Mouse (Mus musculus): Measurements from ENCODE around the gene Serpinb8. TPM values are rescaled to one million over a fixed set of nuclear protein-coding genes. Genes with fewer than 3 reads are reported as not detected.

The Serpinb8 gene
- polyA plus RNA-seq, 1 experiment from 2014 or later: 0.36 TPM

GRCm38 (mm10) chr1:107592644-107593043, 2.8 kb downstream of the Serpinb8 start:
- no peak overlapping the region for H3K9ac ChIP-seq (replicated peaks)
- H3K4me3 ChIP-seq (replicated peaks): no peak overlapping the region
- 75% methylated on average over 3 of the region's 3 CpGs for WGBS
- no peaks in the 10 kb centered on the region for H3K4me1 ChIP-seq (replicated peaks)
- H3K4me2 ChIP-seq (replicated peaks): no peak overlapping the region
- no peak overlapping the region for H3K27ac ChIP-seq
- H3K27me3 ChIP-seq: no peaks in the 10 kb centered on the region
- no peak for ATAC-seq
- H3K9me3 ChIP-seq: no peaks in the 10 kb centered on the region
- H3K36me3 ChIP-seq: no peaks in the 10 kb centered on the region

- WGBS: 90% methylated on average over 2 of the region's 2 CpGs
- no peaks in the 10 kb centered on the region for H3K27me3 ChIP-seq
- H3K4me3 ChIP-seq (replicated peaks): no peak overlapping the region
- H3K36me3 ChIP-seq: no peaks in the 10 kb centered on the region
- H3K9me3 ChIP-seq: no peaks in the 10 kb centered on the region
- ATAC-seq: no peak
- no peak overlapping the region for H3K27ac ChIP-seq
- no peak overlapping the region for H3K9ac ChIP-seq (replicated peaks)
- H3K4me2 ChIP-seq (replicated peaks): no peak overlapping the region
- no peaks in the 10 kb centered on the region for H3K4me1 ChIP-seq (replicated peaks)
Observed at GRCm38 (mm10) chr1:107593469-107593868, 3.7 kb downstream of the Serpinb8 start.

GRCm38 (mm10) chr1:107596874-107597273, 7.1 kb downstream of the Serpinb8 start:
- Histone ChIP-seq H3K4me1 (replicated peaks) (no peaks in the 10 kb centered on the region), H3K4me3 (replicated peaks) (no peak overlapping the region), H3K27ac (no peak overlapping the region), H3K36me3 (no peaks in the 10 kb centered on the region), H3K9me3 (no peaks in the 10 kb centered on the region), H3K4me2 (replicated peaks) (no peak overlapping the region), H3K9ac (replicated peaks) (no peak overlapping the region), H3K27me3 (no peaks in the 10 kb centered on the region)
- ATAC-seq: no peak

GRCm38 (mm10) chr1:107598476-107598875, 8.7 kb downstream of the Serpinb8 start:
- Histone ChIP-seq H3K4me1 (replicated peaks) (no peaks in the 10 kb centered on the region), H3K4me2 (replicated peaks) (no peak overlapping the region), H3K9me3 (no peaks in the 10 kb centered on the region), H3K4me3 (replicated peaks) (no peak overlapping the region), H3K9ac (replicated peaks) (no peak overlapping the region), H3K27me3 (no peaks in the 10 kb centered on the region), H3K36me3 (no peaks in the 10 kb centered on the region), H3K27ac (no peak overlapping the region)
- ATAC-seq: no peak

GRCm38 (mm10) chr1:107608942-107609341, 19.1 kb downstream of the Serpinb8 start:
- 79% methylated on average over 1 of the region's 1 CpGs for WGBS
- H3K4me3 ChIP-seq (replicated peaks): no peak overlapping the region
- no peak for ATAC-seq
- H3K4me2 ChIP-seq (replicated peaks): no peak overlapping the region
- H3K9me3 ChIP-seq: no peaks in the 10 kb centered on the region
- no peaks in the 10 kb centered on the region for H3K4me1 ChIP-seq (replicated peaks)
- H3K27me3 ChIP-seq: no peaks in the 10 kb centered on the region
- H3K9ac ChIP-seq (replicated peaks): no peak overlapping the region
- no peak overlapping the region for H3K27ac ChIP-seq
- H3K36me3 ChIP-seq: no peaks in the 10 kb centered on the region

GRCm38 (mm10) chr1:107614087-107614486, 24.3 kb downstream of the Serpinb8 start:
- WGBS: 81% methylated on average over 2 of the region's 2 CpGs
- Histone ChIP-seq H3K27me3 (no peaks in the 10 kb centered on the region), H3K9me3 (no peaks in the 10 kb centered on the region), H3K4me1 (replicated peaks) (no peaks in the 10 kb centered on the region), H3K9ac (replicated peaks) (no peak overlapping the region), H3K36me3 (no peaks in the 10 kb centered on the region), H3K4me2 (replicated peaks) (no peak overlapping the region), H3K4me3 (replicated peaks) (no peak overlapping the region), H3K27ac (no peak overlapping the region)
- no peak for ATAC-seq

- ATAC-seq: no peak
- no peaks in the 10 kb centered on the region for H3K36me3 ChIP-seq
- no peaks in the 10 kb centered on the region for H3K9me3 ChIP-seq
- H3K9ac ChIP-seq (replicated peaks): no peak overlapping the region
- no peak overlapping the region for H3K4me3 ChIP-seq (replicated peaks)
- no peaks in the 10 kb centered on the region for H3K27me3 ChIP-seq
- H3K4me2 ChIP-seq (replicated peaks): no peak overlapping the region
- 68% methylated on average over 4 of the region's 4 CpGs for WGBS
- no peaks in the 10 kb centered on the region for H3K4me1 ChIP-seq (replicated peaks)
- H3K27ac ChIP-seq: no peak overlapping the region
Observed at GRCm38 (mm10) chr1:107622017-107622416, 32.2 kb downstream of the Serpinb8 start.

- Histone ChIP-seq H3K27ac (no peak overlapping the region), H3K4me2 (replicated peaks) (no peak overlapping the region), H3K9me3 (no peaks in the 10 kb centered on the region), H3K4me3 (replicated peaks) (no peak overlapping the region), H3K9ac (replicated peaks) (no peak overlapping the region), H3K27me3 (no peaks in the 10 kb centered on the region), H3K36me3 (no peaks in the 10 kb centered on the region), H3K4me1 (replicated peaks) (no peaks in the 10 kb centered on the region)
- ATAC-seq: peak; percentile 53; the same call in 1 of the 2 replicates
- WGBS: 40% methylated on average over 4 of the region's 4 CpGs
Observed at GRCm38 (mm10) chr1:107635936-107636335, 46.1 kb downstream of the Serpinb8 start.

GRCm38 (mm10) chr1:107638056-107638455, 48.2 kb downstream of the Serpinb8 start:
- Histone ChIP-seq H3K9ac (replicated peaks) (no peak overlapping the region), H3K36me3 (no peaks in the 10 kb centered on the region), H3K27ac (no peak overlapping the region), H3K4me1 (replicated peaks) (no peaks in the 10 kb centered on the region), H3K27me3 (no peaks in the 10 kb centered on the region), H3K4me3 (replicated peaks) (no peak overlapping the region), H3K4me2 (replicated peaks) (no peak overlapping the region), H3K9me3 (no peaks in the 10 kb centered on the region)
- 82% methylated on average over 1 of the region's 1 CpGs for WGBS
- no peak for ATAC-seq

GRCm38 (mm10) chr1:107638459-107638858, 48.7 kb downstream of the Serpinb8 start:
- Histone ChIP-seq H3K4me1 (replicated peaks) (no peaks in the 10 kb centered on the region), H3K4me2 (replicated peaks) (no peak overlapping the region), H3K27ac (no peak overlapping the region), H3K4me3 (replicated peaks) (no peak overlapping the region), H3K27me3 (no peaks in the 10 kb centered on the region), H3K9me3 (no peaks in the 10 kb centered on the region), H3K36me3 (no peaks in the 10 kb centered on the region), H3K9ac (replicated peaks) (no peak overlapping the region)
- 76% methylated on average over 3 of the region's 3 CpGs for WGBS
- ATAC-seq: no peak

GRCm38 (mm10) chr1:107642457-107643118, 52.8 kb downstream of the Serpinb8 start:
- H3K9ac ChIP-seq (replicated peaks): no peak overlapping the region
- ATAC-seq: no peak
- no peak overlapping the region for H3K4me2 ChIP-seq (replicated peaks)
- 71% methylated on average over 2 of the region's 2 CpGs for WGBS
- no peaks in the 10 kb centered on the region for H3K36me3 ChIP-seq
- H3K27me3 ChIP-seq: no peaks in the 10 kb centered on the region
- no peaks in the 10 kb centered on the region for H3K9me3 ChIP-seq
- no peak overlapping the region for H3K27ac ChIP-seq
- H3K4me3 ChIP-seq (replicated peaks): no peak overlapping the region
- H3K4me1 ChIP-seq (replicated peaks): no peaks in the 10 kb centered on the region

- Histone ChIP-seq H3K27ac (no peak overlapping the region), H3K9ac (replicated peaks) (no peak overlapping the region), H3K4me2 (replicated peaks) (no peak overlapping the region), H3K4me1 (replicated peaks) (no peaks in the 10 kb centered on the region), H3K9me3 (no peaks in the 10 kb centered on the region), H3K27me3 (no peaks in the 10 kb centered on the region), H3K36me3 (no peaks in the 10 kb centered on the region), H3K4me3 (replicated peaks) (no peak overlapping the region)
- 80% methylated on average over 6 of the region's 6 CpGs for WGBS
- no peak for ATAC-seq
Observed at GRCm38 (mm10) chr1:107645086-107645485, 55.3 kb downstream of the Serpinb8 start.

GRCm38 (mm10) chr1:107657689-107658088, 67.9 kb downstream of the Serpinb8 start:
- no peak overlapping the region for H3K9ac ChIP-seq (replicated peaks)
- ATAC-seq: no peak
- H3K27me3 ChIP-seq: no peaks in the 10 kb centered on the region
- H3K4me3 ChIP-seq (replicated peaks): no peak overlapping the region
- no peak overlapping the region for H3K4me2 ChIP-seq (replicated peaks)
- H3K4me1 ChIP-seq (replicated peaks): no peaks in the 10 kb centered on the region
- 86% methylated on average over 2 of the region's 2 CpGs for WGBS
- H3K36me3 ChIP-seq: no peaks in the 10 kb centered on the region
- H3K27ac ChIP-seq: no peak overlapping the region
- H3K9me3 ChIP-seq: no peaks in the 10 kb centered on the region

Data from midbrain, embryonic 13.5 days (tissue).